Mouse (Mus musculus): ENCODE results near the gene Rps18. TPM values are rescaled to one million over a fixed set of nuclear protein-coding genes. Genes with fewer than 3 reads are reported as not detected.

The Rps18 gene
- total and polyA plus RNA-seq, 3 experiments = 194 to 420 (median 364) TPM

GRCm38 (mm10) chr17:33972691-33973090, 16.9 kb upstream of the Rps18 start:
- WGBS = 3% methylated on average over 1 of the region's 1 CpGs
- TF ChIP-seq EP300 (IDR thresholded peaks at IDR 0.05; ENCODE audit: insufficient read depth, low read depth, low read length) (no peak), CTCF (IDR thresholded peaks at IDR 0.05) (no peak), POLR2A (IDR thresholded peaks at IDR 0.05; ENCODE audit: insufficient read depth, low read depth, low read length) (no peak)
- H3K9ac ChIP-seq (ENCODE audit: low read depth, low read length) = no peak overlapping the region
- H3K27ac ChIP-seq = no peak overlapping the region
- intact Hi-C loops (cut with DNase I) = loop anchor here (2.0 kb wide), 1 partner anchor 1296 kb away; no protein-coding TSS in a partner anchor
- no peaks in the 10 kb centered on the region for H3K79me2 ChIP-seq (replicated peaks; ENCODE audit: control insufficient read depth, insufficient read depth, low read length)
- H3K4me3 ChIP-seq = no peak overlapping the region
- H3K4me1 ChIP-seq (ENCODE audit: control insufficient read depth, insufficient read depth, low read length) = no peaks in the 10 kb centered on the region
- no peaks in the 10 kb centered on the region for H3K27me3 ChIP-seq (ENCODE audit: control insufficient read depth, insufficient read depth, low read length)
- H3K36me3 ChIP-seq (ENCODE audit: control insufficient read depth, insufficient read depth, low read length) = no peaks in the 10 kb centered on the region
- no peak for DNase-seq

GRCm38 (mm10) chr17:33969394-33969793, 13.6 kb upstream of the Rps18 start:
- Histone ChIP-seq H3K4me3 (no peak overlapping the region), H3K27ac (no peak overlapping the region), H3K9ac (ENCODE audit: low read depth, low read length) (no peak overlapping the region), H3K4me1 (ENCODE audit: control insufficient read depth, insufficient read depth, low read length) (no peaks in the 10 kb centered on the region), H3K79me2 (replicated peaks; ENCODE audit: control insufficient read depth, insufficient read depth, low read length) (no peaks in the 10 kb centered on the region), H3K27me3 (ENCODE audit: control insufficient read depth, insufficient read depth, low read length) (no peaks in the 10 kb centered on the region), H3K36me3 (ENCODE audit: control insufficient read depth, insufficient read depth, low read length) (no peaks in the 10 kb centered on the region)
- TF ChIP-seq EP300 (IDR thresholded peaks at IDR 0.05; ENCODE audit: insufficient read depth, low read depth, low read length) = no peak
- TF ChIP-seq CTCF (IDR thresholded peaks at IDR 0.05) = no peak
- no peak for TF ChIP-seq POLR2A (IDR thresholded peaks at IDR 0.05; ENCODE audit: insufficient read depth, low read depth, low read length)
- intact Hi-C loops (cut with DNase I) = loop anchor here (1.0 kb wide), 1 partner anchor 1333 kb away; no protein-coding TSS in a partner anchor
- DNase-seq = no peak
- 71% methylated on average over 4 of the region's 4 CpGs for WGBS

DNA sequence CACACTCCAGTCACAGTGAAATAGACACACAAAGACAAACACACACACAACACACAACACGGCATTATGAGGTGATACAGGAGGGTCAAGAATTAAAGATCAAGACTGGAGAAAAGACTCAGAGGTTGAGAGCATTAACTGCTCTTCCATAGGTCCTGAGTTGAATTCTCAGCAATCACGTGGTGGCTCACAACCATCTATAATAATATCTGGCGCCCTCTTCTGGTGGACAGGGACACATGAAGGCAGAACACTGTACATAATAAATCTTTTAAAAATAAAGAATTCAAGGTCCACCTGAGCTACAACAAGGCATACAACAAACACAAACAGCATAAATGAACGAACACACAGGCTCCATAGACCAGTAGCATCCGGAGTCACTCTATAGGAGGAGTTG, 13.1 kb upstream of the Rps18 start:
- TF ChIP-seq EP300 (IDR thresholded peaks at IDR 0.05; ENCODE audit: insufficient read depth, low read depth, low read length) (no peak), POLR2A (IDR thresholded peaks at IDR 0.05; ENCODE audit: insufficient read depth, low read depth, low read length) (no peak), CTCF (IDR thresholded peaks at IDR 0.05) (peak; percentile 19; the same call in 1 of the 2 replicates)
- 25% methylated on average over 5 of the region's 5 CpGs for WGBS
- intact Hi-C loops (cut with DNase I) = loop anchor here (1.0 kb wide), 2 partner anchors 13 to 1333 kb away; no protein-coding TSS in a partner anchor
- no peak for DNase-seq
- Histone ChIP-seq H3K79me2 (replicated peaks; ENCODE audit: control insufficient read depth, insufficient read depth, low read length) (no peaks in the 10 kb centered on the region), H3K36me3 (ENCODE audit: control insufficient read depth, insufficient read depth, low read length) (no peaks in the 10 kb centered on the region), H3K27ac (no peak overlapping the region), H3K4me3 (no peak overlapping the region), H3K27me3 (ENCODE audit: control insufficient read depth, insufficient read depth, low read length) (no peaks in the 10 kb centered on the region), H3K9ac (ENCODE audit: low read depth, low read length) (no peak overlapping the region), H3K4me1 (ENCODE audit: control insufficient read depth, insufficient read depth, low read length) (no peaks in the 10 kb centered on the region)

DNA sequence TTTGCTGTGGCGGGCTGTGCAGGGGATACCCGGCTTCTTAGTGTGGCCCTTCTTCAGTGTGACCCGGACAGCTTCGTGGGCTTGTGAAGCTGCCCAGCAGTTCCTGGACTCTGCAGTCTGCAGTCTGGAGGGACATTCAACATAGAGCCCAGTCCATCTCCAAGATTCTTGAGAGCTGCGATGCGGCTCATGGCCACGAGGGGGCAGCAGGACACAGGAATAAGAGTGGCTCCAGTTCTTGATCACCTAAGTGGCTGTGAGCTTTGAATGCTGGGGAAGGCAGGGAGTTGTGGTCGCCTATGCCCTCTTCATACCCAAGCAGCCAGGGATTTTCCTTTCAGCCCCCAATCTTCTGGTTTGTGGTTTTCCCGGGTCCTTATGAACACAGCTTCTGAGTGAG, 12.7 kb upstream of the Rps18 start:
- no peaks in the 10 kb centered on the region for H3K27me3 ChIP-seq (ENCODE audit: control insufficient read depth, insufficient read depth, low read length)
- no peaks in the 10 kb centered on the region for H3K4me1 ChIP-seq (ENCODE audit: control insufficient read depth, insufficient read depth, low read length)
- H3K79me2 ChIP-seq (replicated peaks; ENCODE audit: control insufficient read depth, insufficient read depth, low read length) = 0 out of 2 replicates have a peak, but pooled peaks cover under 1% of the 10 kb centered on the region
- no peaks in the 10 kb centered on the region for H3K36me3 ChIP-seq (ENCODE audit: control insufficient read depth, insufficient read depth, low read length)
- intact Hi-C loops (cut with DNase I) = loop anchor here (1.0 kb wide), 1 partner anchor 14 kb away; no protein-coding TSS in a partner anchor
- 3% methylated on average over 9 of the region's 9 CpGs for WGBS
- TF ChIP-seq CTCF (IDR thresholded peaks at IDR 0.05) (peak; percentile 75), EP300 (IDR thresholded peaks at IDR 0.05; ENCODE audit: insufficient read depth, low read depth, low read length) (peak; percentile 89), POLR2A (IDR thresholded peaks at IDR 0.05; ENCODE audit: insufficient read depth, low read depth, low read length) (no peak)
- H3K27ac ChIP-seq = no peak overlapping the region
- H3K9ac ChIP-seq (ENCODE audit: low read depth, low read length) = no peak overlapping the region
- no peak overlapping the region for H3K4me3 ChIP-seq
- DNase-seq = peak; percentile 76 to 85

DNA sequence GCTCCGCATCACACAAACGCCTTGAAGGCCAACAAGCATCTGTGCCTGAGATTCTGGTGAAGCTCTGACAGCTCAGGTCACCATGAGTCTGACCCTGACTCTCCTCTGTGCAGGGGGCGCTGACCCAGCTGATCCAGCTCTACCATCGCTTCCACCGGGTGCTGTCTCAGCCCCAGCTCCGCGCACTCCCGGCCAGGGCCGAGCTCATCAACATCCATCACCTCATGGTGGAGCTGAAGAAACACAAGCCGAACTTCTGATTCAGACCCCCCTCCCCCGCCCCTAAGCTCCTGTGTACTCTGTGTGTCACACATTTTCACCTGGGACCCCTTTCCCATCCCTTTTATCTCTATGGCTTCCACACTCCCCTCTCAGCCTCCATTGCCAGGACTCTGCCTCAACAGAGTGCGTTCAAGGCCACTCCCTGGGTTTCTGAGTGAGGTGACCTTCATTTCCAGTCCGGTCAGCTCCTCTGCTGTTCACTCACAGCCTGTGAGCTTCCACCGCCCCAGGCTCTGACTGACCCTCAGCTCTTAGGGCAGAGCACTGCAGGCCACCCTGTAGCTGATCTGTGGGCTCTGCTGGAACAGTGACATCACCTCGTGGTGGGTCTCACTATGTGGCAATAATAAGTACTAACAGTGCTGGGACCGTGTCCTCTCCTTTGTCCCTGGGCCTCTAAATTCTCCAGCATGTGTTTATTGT, 10.2 kb upstream of the Rps18 start:
- 88% methylated on average over 16 of the region's 16 CpGs for WGBS

More for the DNA sequence above, 10.2 kb upstream of the Rps18 start:
- Histone ChIP-seq H3K9ac (ENCODE audit: low read depth, low read length) (no peak overlapping the region), H3K36me3 (ENCODE audit: control insufficient read depth, insufficient read depth, low read length) (no peaks in the 10 kb centered on the region), H3K4me1 (ENCODE audit: control insufficient read depth, insufficient read depth, low read length) (no peaks in the 10 kb centered on the region), H3K79me2 (replicated peaks; ENCODE audit: control insufficient read depth, insufficient read depth, low read length) (0 out of 2 replicates have a peak, but pooled peaks cover 1% of the 10 kb centered on the region), H3K4me3 (no peak overlapping the region), H3K27me3 (ENCODE audit: control insufficient read depth, insufficient read depth, low read length) (no peaks in the 10 kb centered on the region), H3K27ac (no peak overlapping the region)
- TF ChIP-seq EP300 (IDR thresholded peaks at IDR 0.05; ENCODE audit: insufficient read depth, low read depth, low read length) (no peak), CTCF (IDR thresholded peaks at IDR 0.05) (no peak), POLR2A (IDR thresholded peaks at IDR 0.05; ENCODE audit: insufficient read depth, low read depth, low read length) (no peak)
- no peak for DNase-seq
- intact Hi-C loops (cut with DNase I) = loop anchor here (1.0 kb wide), 1 partner anchor 1336 kb away; no protein-coding TSS in a partner anchor
